Mouse (Mus musculus) mammary gland, adult 2 months (tissue): Measurements from ENCODE around the gene Rad51. TPM values are rescaled to one million over a fixed set of nuclear protein-coding genes. Genes with fewer than 3 reads are reported as not detected.

Experiments
- polyA plus RNA-seq: library from polyadenylated mRNA; depleted of rRNA; stranded (reverse); fragments of >200 nt; gene quantifications from 2 replicates; pipeline ENCODE4 v1.2.3, GENCODE M21; 2012; ENCODE audit warnings: low replicate concordance; rRNA removed

Gene Rad51
- polyA plus RNA-seq: 1.8 and 2.1 TPM in 2 replicates

GRCm38 (mm10) chr2:119112438-119113112 is at the start of gene Rad51:
TSS of gene Rad51 (plus strand) at chr2:119112793.

GRCm38 (mm10) chr2:119156681-119157572 is 44.3 kb downstream of the Rad51 start, which contains the start of gene Rmdn3:
TSS of gene Rmdn3 (minus strand) at chr2:119157034.

GRCm38 (mm10) chr2:119166901-119167865 is 54.6 kb downstream of the Rad51 start, which contains the start of gene Gchfr:
TSS of gene Gchfr (plus strand) at chr2:119167773.

DNA sequence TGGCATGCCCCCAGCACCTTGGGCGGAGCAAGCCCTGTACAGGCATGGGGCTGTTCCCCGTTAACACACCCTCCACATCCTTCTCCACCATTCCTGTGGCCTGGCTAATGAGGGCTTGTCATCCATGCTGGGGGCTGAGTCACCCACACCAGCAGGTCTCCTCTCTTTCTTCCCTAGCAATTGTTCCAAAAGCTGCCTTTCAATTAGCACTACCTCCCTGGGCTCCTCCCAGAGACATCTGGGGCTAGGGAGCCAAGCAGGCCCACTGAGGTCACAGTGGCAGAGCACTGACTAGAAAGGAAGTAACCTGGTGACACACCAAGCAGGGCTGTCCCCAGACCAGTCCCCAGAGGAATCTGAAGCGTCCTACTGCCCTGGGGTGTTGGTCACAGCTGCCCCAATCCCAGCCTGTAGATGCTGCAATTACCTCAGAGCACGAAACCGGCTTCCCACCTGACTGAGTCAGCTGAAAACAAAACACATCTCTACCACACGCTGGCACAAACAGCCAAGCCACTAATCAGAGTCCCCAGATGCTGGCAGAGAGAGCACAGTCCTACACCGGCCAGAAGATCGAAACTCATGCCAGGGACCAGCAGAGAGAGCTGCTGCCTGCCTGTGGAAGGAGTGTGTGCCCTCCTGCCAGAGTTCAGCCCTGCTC is 61.5 kb downstream of the Rad51 start, which contains the start of gene Gm14137:
Gm14137 (plus strand) TSS at position 519 of the 661 bp plus-strand sequence.

Other genes with a start within 250 kb of the Rad51 start
- 16.2 and 31.4 TPM in 2 replicates for gene Bahd1, start 212.4 kb upstream of the Rad51 start, polyA plus RNA-seq
- 17.1 and 21.6 TPM in 2 replicates for gene Chst14, start 186.3 kb upstream of the Rad51 start, polyA plus RNA-seq
- gene Ccdc32, start 83.4 kb upstream of the Rad51 start, polyA plus RNA-seq: 4.3 and 6.4 TPM in 2 replicates
- gene Rpusd2, start 78.0 kb upstream of the Rad51 start, polyA plus RNA-seq: 4.6 and 4.8 TPM in 2 replicates
- 0.11 and 0.17 TPM in 2 replicates for gene Knl1, start 65.7 kb upstream of the Rad51 start, polyA plus RNA-seq
- gene Rmdn3, start 44.2 kb downstream of the Rad51 start, polyA plus RNA-seq: 23.3 and 29.3 TPM in 2 replicates
- gene Gchfr, start 55.0 kb downstream of the Rad51 start, polyA plus RNA-seq: 80.1 and 84.8 TPM in 2 replicates
- 0.12 and 0.36 TPM in 2 replicates for gene Gm14137, start 61.7 kb downstream of the Rad51 start, polyA plus RNA-seq
- gene Zfyve19, start 95.8 kb downstream of the Rad51 start, polyA plus RNA-seq: 34.3 and 37.0 TPM in 2 replicates
- 1.9 TPM in 2 replicates for gene Dnajc17, start 96.0 kb downstream of the Rad51 start, polyA plus RNA-seq
- gene Ppp1r14d, start 117.1 kb downstream of the Rad51 start, polyA plus RNA-seq: 0.18 TPM in 1 of 2 replicates, not detected in the other
- 21.6 and 23.1 TPM in 2 replicates for gene Spint1, start 124.6 kb downstream of the Rad51 start, polyA plus RNA-seq
- gene Rhov, start 158.5 kb downstream of the Rad51 start, polyA plus RNA-seq: 3.0 and 5.0 TPM in 2 replicates
- gene Vps18, start 175.9 kb downstream of the Rad51 start, polyA plus RNA-seq: 20.5 and 30.9 TPM in 2 replicates
- 17.0 and 24.0 TPM in 2 replicates for gene Dll4, start 213.0 kb downstream of the Rad51 start, polyA plus RNA-seq
- 8.4 and 31.1 TPM in 2 replicates for gene Chac1, start 238.4 kb downstream of the Rad51 start, polyA plus RNA-seq